Mouse (Mus musculus): ENCODE measurements around the gene Iqcf3. TPM values are rescaled to one million over a fixed set of nuclear protein-coding genes. Genes with fewer than 3 reads are reported as not detected.
A peak's percentile ranks its signal among the peaks of the same experiment; 100 is the strongest.

Iqcf3 gene
- polyA plus RNA-seq, 1 experiment: not detected

GRCm38 (mm10) chr9:106474456-106474855, 87.0 kb downstream of the Iqcf3 start:
- peaks cover 5% of the 10 kb centered on the region for H3K36me3 ChIP-seq (ENCODE audit: control insufficient read depth, insufficient read depth)
- TF ChIP-seq USF1 (IDR thresholded peaks at IDR 0.05; ENCODE audit: low read depth): no peak
- no peak for TF ChIP-seq FOSL1 (IDR thresholded peaks at IDR 0.05; ENCODE audit: insufficient read depth, low read length, poor library complexity, severe bottlenecking)
- TF ChIP-seq MAX (IDR thresholded peaks at IDR 0.05): no peak
- no peak for TF ChIP-seq MYOD1 (IDR thresholded peaks at IDR 0.05; ENCODE audit: control insufficient read depth, insufficient read length, low read depth)
- TF ChIP-seq MYOG (IDR thresholded peaks at IDR 0.05; ENCODE audit: control insufficient read depth, extremely low read depth, insufficient read length): no peak
- TF ChIP-seq CEBPB (IDR thresholded peaks at IDR 0.05; ENCODE audit: low read depth): no peak
- peak; percentile 77 for TF ChIP-seq CTCF (IDR thresholded peaks at IDR 0.05; ENCODE audit: control insufficient read depth, insufficient read depth, insufficient read length)
- peaks cover 42% of the 10 kb centered on the region for H3K79me2 ChIP-seq (ENCODE audit: control insufficient read depth, insufficient read depth)
- no peaks in the 10 kb centered on the region for H3K27me3 ChIP-seq (ENCODE audit: control insufficient read depth, insufficient read depth, insufficient read length)
- H3K79me3 ChIP-seq (ENCODE audit: low read depth): peaks cover 16% of the 10 kb centered on the region
- H3ac ChIP-seq (ENCODE audit: control insufficient read depth, insufficient read length, low read depth): peak overlapping the region; percentile 21
- H3K4me3 ChIP-seq (ENCODE audit: insufficient read depth, poor library complexity, severe bottlenecking): no peak overlapping the region

GRCm38 (mm10) chr9:106473753-106474105, 87.7 kb downstream of the Iqcf3 start:
- H3K36me3 ChIP-seq (ENCODE audit: control insufficient read depth, insufficient read depth): peaks cover 5% of the 10 kb centered on the region
- no peak for TF ChIP-seq MYOG (IDR thresholded peaks at IDR 0.05; ENCODE audit: control insufficient read depth, extremely low read depth, insufficient read length)
- TF ChIP-seq MYOD1 (IDR thresholded peaks at IDR 0.05; ENCODE audit: control insufficient read depth, insufficient read length, low read depth): no peak
- no peak for TF ChIP-seq USF1 (IDR thresholded peaks at IDR 0.05; ENCODE audit: low read depth)
- H3K79me3 ChIP-seq (ENCODE audit: low read depth): peaks cover 12% of the 10 kb centered on the region
- no peak overlapping the region for H3ac ChIP-seq (ENCODE audit: control insufficient read depth, insufficient read length, low read depth)
- H3K4me3 ChIP-seq (ENCODE audit: insufficient read depth, poor library complexity, severe bottlenecking): no peak overlapping the region
- no peaks in the 10 kb centered on the region for H3K27me3 ChIP-seq (ENCODE audit: control insufficient read depth, insufficient read depth, insufficient read length)
- peaks cover 36% of the 10 kb centered on the region for H3K79me2 ChIP-seq (ENCODE audit: control insufficient read depth, insufficient read depth)

GRCm38 (mm10) chr9:106473081-106473752, 88.2 kb downstream of the Iqcf3 start:
- Histone ChIP-seq H3K36me3 (ENCODE audit: control insufficient read depth, insufficient read depth) (peaks cover 5% of the 10 kb centered on the region), H3K79me2 (ENCODE audit: control insufficient read depth, insufficient read depth) (peaks cover 31% of the 10 kb centered on the region), H3ac (ENCODE audit: control insufficient read depth, insufficient read length, low read depth) (no peak overlapping the region), H3K27me3 (ENCODE audit: control insufficient read depth, insufficient read depth, insufficient read length) (no peaks in the 10 kb centered on the region), H3K79me3 (ENCODE audit: low read depth) (peaks cover 9% of the 10 kb centered on the region), H3K4me3 (ENCODE audit: insufficient read depth, poor library complexity, severe bottlenecking) (no peak overlapping the region)
- TF ChIP-seq CEBPB (IDR thresholded peaks at IDR 0.05; ENCODE audit: low read depth): no peak
- TF ChIP-seq CTCF (IDR thresholded peaks at IDR 0.05; ENCODE audit: control insufficient read depth, insufficient read depth, insufficient read length): no peak
- no peak for TF ChIP-seq MAX (IDR thresholded peaks at IDR 0.05)
- TF ChIP-seq FOSL1 (IDR thresholded peaks at IDR 0.05; ENCODE audit: insufficient read depth, low read length, poor library complexity, severe bottlenecking): no peak
- TF ChIP-seq USF1 (IDR thresholded peaks at IDR 0.05; ENCODE audit: low read depth): no peak
- no peak for TF ChIP-seq MYOD1 (IDR thresholded peaks at IDR 0.05; ENCODE audit: control insufficient read depth, insufficient read length, low read depth)
- TF ChIP-seq MYOG (IDR thresholded peaks at IDR 0.05; ENCODE audit: control insufficient read depth, extremely low read depth, insufficient read length): no peak

GRCm38 (mm10) chr9:106472321-106472720, 89.1 kb downstream of the Iqcf3 start:
- Histone ChIP-seq H3K36me3 (ENCODE audit: control insufficient read depth, insufficient read depth) (peaks cover 5% of the 10 kb centered on the region), H3ac (ENCODE audit: control insufficient read depth, insufficient read length, low read depth) (no peak overlapping the region), H3K79me3 (ENCODE audit: low read depth) (peaks cover 7% of the 10 kb centered on the region), H3K79me2 (ENCODE audit: control insufficient read depth, insufficient read depth) (peaks cover 22% of the 10 kb centered on the region), H3K27me3 (ENCODE audit: control insufficient read depth, insufficient read depth, insufficient read length) (no peaks in the 10 kb centered on the region), H3K4me3 (ENCODE audit: insufficient read depth, poor library complexity, severe bottlenecking) (no peak overlapping the region)
- TF ChIP-seq CTCF (IDR thresholded peaks at IDR 0.05; ENCODE audit: control insufficient read depth, insufficient read depth, insufficient read length) (no peak), MYOG (IDR thresholded peaks at IDR 0.05; ENCODE audit: control insufficient read depth, extremely low read depth, insufficient read length) (no peak), CEBPB (IDR thresholded peaks at IDR 0.05; ENCODE audit: low read depth) (no peak), MYOD1 (IDR thresholded peaks at IDR 0.05; ENCODE audit: control insufficient read depth, insufficient read length, low read depth) (no peak), USF1 (IDR thresholded peaks at IDR 0.05; ENCODE audit: low read depth) (no peak), FOSL1 (IDR thresholded peaks at IDR 0.05; ENCODE audit: insufficient read depth, low read length, poor library complexity, severe bottlenecking) (no peak), MAX (IDR thresholded peaks at IDR 0.05) (no peak)

GRCm38 (mm10) chr9:106471892-106472291, 89.5 kb downstream of the Iqcf3 start:
- Histone ChIP-seq H3ac (ENCODE audit: control insufficient read depth, insufficient read length, low read depth) (no peak overlapping the region), H3K27me3 (ENCODE audit: control insufficient read depth, insufficient read depth, insufficient read length) (no peaks in the 10 kb centered on the region), H3K79me2 (ENCODE audit: control insufficient read depth, insufficient read depth) (peaks cover 22% of the 10 kb centered on the region), H3K36me3 (ENCODE audit: control insufficient read depth, insufficient read depth) (peaks cover 5% of the 10 kb centered on the region), H3K79me3 (ENCODE audit: low read depth) (peaks cover 7% of the 10 kb centered on the region), H3K4me3 (ENCODE audit: insufficient read depth, poor library complexity, severe bottlenecking) (no peak overlapping the region)
- TF ChIP-seq MYOD1 (IDR thresholded peaks at IDR 0.05; ENCODE audit: control insufficient read depth, insufficient read length, low read depth): no peak
- no peak for TF ChIP-seq MAX (IDR thresholded peaks at IDR 0.05)
- no peak for TF ChIP-seq CTCF (IDR thresholded peaks at IDR 0.05; ENCODE audit: control insufficient read depth, insufficient read depth, insufficient read length)
- TF ChIP-seq MYOG (IDR thresholded peaks at IDR 0.05; ENCODE audit: control insufficient read depth, extremely low read depth, insufficient read length): no peak
- TF ChIP-seq USF1 (IDR thresholded peaks at IDR 0.05; ENCODE audit: low read depth): no peak
- no peak for TF ChIP-seq CEBPB (IDR thresholded peaks at IDR 0.05; ENCODE audit: low read depth)
- TF ChIP-seq FOSL1 (IDR thresholded peaks at IDR 0.05; ENCODE audit: insufficient read depth, low read length, poor library complexity, severe bottlenecking): no peak

Measured in C2C12 (cell line).